Mouse (Mus musculus): ENCODE measurements around the gene Prkag1. TPM values are rescaled to one million over a fixed set of nuclear protein-coding genes. Genes with fewer than 3 reads are reported as not detected.

Gene Prkag1
- polyA plus RNA-seq, 1 experiment from 2014 or later = 56.2 TPM

DNA sequence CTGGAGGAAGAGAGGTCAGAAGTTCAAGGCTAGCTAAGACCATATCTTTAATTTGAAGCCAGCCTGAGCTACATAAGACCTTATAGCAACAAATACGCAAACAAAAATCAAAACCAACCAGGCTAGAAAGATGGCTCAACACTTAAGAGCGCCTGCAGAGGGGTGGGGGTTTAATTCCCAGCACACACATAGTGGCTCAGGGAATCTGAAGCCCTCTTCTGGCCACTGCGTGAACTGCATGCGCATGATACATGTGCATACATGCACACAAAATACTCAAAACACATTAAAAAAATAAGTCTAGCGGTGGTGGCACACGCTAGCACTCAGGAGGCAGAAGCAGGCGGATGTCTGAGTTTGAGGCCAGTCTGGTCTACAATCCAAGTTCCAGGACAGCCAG, 45.6 kb downstream of the Prkag1 start:
- TF ChIP-seq CTCF (IDR thresholded peaks at IDR 0.05; ENCODE audit: low read depth) (peak; percentile 66), EP300 (optimal IDR thresholded peaks at IDR 0.05) (no peak)
- Histone ChIP-seq H3K36me3 (ENCODE audit: control insufficient read depth, insufficient read depth, low read length) (no peaks in the 10 kb centered on the region), H3K27ac (replicated peaks) (no peak overlapping the region), H3K4me1 (replicated peaks; ENCODE audit: control insufficient read depth, insufficient read depth) (no peaks in the 10 kb centered on the region), H3K9ac (ENCODE audit: low read length) (no peak overlapping the region), H3K4me2 (replicated peaks; ENCODE audit: low read depth) (no peak overlapping the region), H3K9me3 (ENCODE audit: control insufficient read depth, low read length) (no peaks in the 10 kb centered on the region), H3K27me3 (ENCODE audit: control insufficient read depth, insufficient read depth, low read length) (peaks cover 14% of the 10 kb centered on the region), H3K4me3 (ENCODE audit: low read depth, low read length) (no peak overlapping the region)
- ATAC-seq (ENCODE audit: low FRiP score, low TSS enrichment) (no peak), DNase-seq (ENCODE audit: low spot score) (peak; percentile 30)
- 41% methylated on average over 7 of the region's 7 CpGs for WGBS

DNA sequence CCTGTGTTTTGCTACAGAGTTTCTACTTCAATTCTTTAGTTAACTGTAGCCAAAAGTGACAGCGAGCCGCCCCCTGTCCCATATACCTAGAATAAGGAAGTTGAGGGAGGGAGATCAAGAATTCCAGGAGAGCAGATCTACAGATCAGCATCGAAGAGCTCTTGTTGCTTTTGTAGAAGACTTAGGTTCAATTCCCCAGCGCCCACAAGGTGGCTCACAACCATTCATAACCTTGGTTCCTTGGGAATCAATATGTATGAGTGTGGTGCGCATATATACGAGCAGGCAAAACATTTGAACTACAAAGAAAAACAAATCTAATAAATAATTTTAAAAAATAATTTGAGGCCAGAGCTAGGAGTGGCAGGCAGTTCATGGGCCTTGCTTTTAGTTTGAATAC, 50.2 kb downstream of the Prkag1 start:
- Histone ChIP-seq H3K9me3 (ENCODE audit: control insufficient read depth, low read length) (no peaks in the 10 kb centered on the region), H3K9ac (ENCODE audit: low read length) (no peak overlapping the region), H3K27ac (replicated peaks) (no peak overlapping the region), H3K4me2 (replicated peaks; ENCODE audit: low read depth) (no peak overlapping the region), H3K36me3 (ENCODE audit: control insufficient read depth, insufficient read depth, low read length) (no peaks in the 10 kb centered on the region), H3K4me3 (ENCODE audit: low read depth, low read length) (no peak overlapping the region), H3K27me3 (ENCODE audit: control insufficient read depth, insufficient read depth, low read length) (peaks cover 25% of the 10 kb centered on the region; the same call in 1 of the 2 replicates), H3K4me1 (replicated peaks; ENCODE audit: control insufficient read depth, insufficient read depth) (peaks cover 4% of the 10 kb centered on the region; the same call in 1 of the 2 replicates)
- TF ChIP-seq CTCF (IDR thresholded peaks at IDR 0.05; ENCODE audit: low read depth) (peak; percentile 29), EP300 (optimal IDR thresholded peaks at IDR 0.05) (no peak)
- WGBS = 33% methylated on average over 6 of the region's 6 CpGs
- no peak for ATAC-seq (ENCODE audit: low FRiP score, low TSS enrichment)
- DNase-seq (ENCODE audit: low spot score) = no peak

DNA sequence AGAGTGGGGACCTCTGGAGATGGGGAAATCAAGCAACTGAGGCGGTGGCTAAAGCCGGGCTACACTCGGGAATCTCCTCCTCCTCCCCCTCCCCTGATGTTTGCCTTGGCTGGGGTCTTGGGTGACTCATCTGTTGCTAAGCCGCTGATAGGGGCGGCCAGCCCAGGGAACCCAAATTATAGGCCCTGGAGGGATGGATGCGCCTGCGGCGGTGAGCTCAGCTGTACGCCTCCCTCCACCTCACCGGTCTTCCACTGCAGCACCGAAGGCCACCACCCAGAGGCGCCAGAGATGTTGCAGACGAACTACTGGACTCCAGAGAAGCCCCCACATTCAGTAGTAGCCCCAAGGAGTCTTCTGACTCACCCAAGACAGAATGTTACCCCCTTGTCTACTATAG, 50.7 kb downstream of the Prkag1 start:
- Histone ChIP-seq H3K27ac (replicated peaks) (no peak overlapping the region), H3K9me3 (ENCODE audit: control insufficient read depth, low read length) (no peaks in the 10 kb centered on the region), H3K4me2 (replicated peaks; ENCODE audit: low read depth) (0 out of 2 replicates have a peak overlapping the region, but pooled peaks have one; percentile 1), H3K9ac (ENCODE audit: low read length) (no peak overlapping the region), H3K4me3 (ENCODE audit: low read depth, low read length) (no peak overlapping the region), H3K27me3 (ENCODE audit: control insufficient read depth, insufficient read depth, low read length) (peaks cover 31% of the 10 kb centered on the region; the same call in 1 of the 2 replicates), H3K36me3 (ENCODE audit: control insufficient read depth, insufficient read depth, low read length) (no peaks in the 10 kb centered on the region), H3K4me1 (replicated peaks; ENCODE audit: control insufficient read depth, insufficient read depth) (peaks cover 5% of the 10 kb centered on the region; the same call in 1 of the 2 replicates)
- TF ChIP-seq EP300 (optimal IDR thresholded peaks at IDR 0.05) = no peak
- peak; percentile 49 for TF ChIP-seq CTCF (IDR thresholded peaks at IDR 0.05; ENCODE audit: low read depth)
- WGBS = 7% methylated on average over 13 of the region's 13 CpGs
- DNase-seq (ENCODE audit: low spot score) (peak; percentile 50), ATAC-seq (ENCODE audit: low FRiP score, low TSS enrichment) (peak; percentile 25; the same call in 1 of the 2 replicates)

DNA sequence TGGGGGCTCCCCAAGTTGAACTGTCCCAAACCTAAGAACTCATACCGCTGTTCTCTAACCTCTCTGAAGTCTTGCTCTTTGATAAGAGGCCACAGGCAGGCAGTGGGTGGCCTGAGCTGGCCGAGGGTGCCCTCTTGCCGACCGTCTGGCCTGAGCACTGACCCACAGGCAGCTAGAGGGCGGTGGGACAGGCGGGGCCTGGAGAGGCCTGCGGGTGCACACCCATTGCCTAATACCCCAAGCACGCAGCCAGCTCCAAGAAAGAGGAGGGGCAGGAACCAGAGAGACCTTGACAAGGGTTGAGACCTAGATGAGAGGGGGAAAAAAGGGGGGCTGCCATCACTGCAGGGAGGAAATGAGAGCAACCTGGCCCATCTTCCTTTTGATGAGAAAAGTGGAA, 51.2 kb downstream of the Prkag1 start:
- no peaks in the 10 kb centered on the region for H3K36me3 ChIP-seq (ENCODE audit: control insufficient read depth, insufficient read depth, low read length)
- peaks cover 31% of the 10 kb centered on the region; the same call in 1 of the 2 replicates for H3K27me3 ChIP-seq (ENCODE audit: control insufficient read depth, insufficient read depth, low read length)
- TF ChIP-seq CTCF (IDR thresholded peaks at IDR 0.05; ENCODE audit: low read depth) (peak; percentile 37), EP300 (optimal IDR thresholded peaks at IDR 0.05) (no peak)
- DNase-seq (ENCODE audit: low spot score) (peak; percentile 17), ATAC-seq (ENCODE audit: low FRiP score, low TSS enrichment) (peak; percentile 48; the same call in 1 of the 2 replicates)
- H3K9ac ChIP-seq (ENCODE audit: low read length) = no peak overlapping the region
- peaks cover 5% of the 10 kb centered on the region; the same call in 1 of the 2 replicates for H3K4me1 ChIP-seq (replicated peaks; ENCODE audit: control insufficient read depth, insufficient read depth)
- H3K4me3 ChIP-seq (ENCODE audit: low read depth, low read length) = no peak overlapping the region
- H3K9me3 ChIP-seq (ENCODE audit: control insufficient read depth, low read length) = no peaks in the 10 kb centered on the region
- 8% methylated on average over 8 of the region's 8 CpGs for WGBS
- H3K27ac ChIP-seq (replicated peaks) = no peak overlapping the region
- 0 out of 2 replicates have a peak overlapping the region, but pooled peaks have one; percentile 1 for H3K4me2 ChIP-seq (replicated peaks; ENCODE audit: low read depth)

DNA sequence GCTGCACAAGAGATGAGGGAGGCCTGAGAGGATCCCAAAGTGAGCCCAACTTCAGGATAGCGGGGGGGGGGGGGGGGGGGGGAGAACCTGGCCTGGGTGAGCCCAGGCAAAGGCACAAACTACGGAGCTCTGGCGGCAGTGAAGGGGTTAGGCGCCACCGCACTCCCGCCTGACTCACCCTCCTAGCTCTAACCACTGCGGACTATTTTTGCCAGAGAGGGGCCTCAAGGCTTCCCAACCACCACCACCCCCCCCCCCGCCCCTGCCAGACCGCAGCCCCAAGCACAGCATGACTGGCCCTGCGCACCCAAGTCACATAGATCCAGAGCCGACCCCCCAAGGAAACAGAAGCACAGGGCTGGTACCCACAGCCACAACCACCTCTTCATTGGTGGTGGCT, 52.5 kb downstream of the Prkag1 start:
- 16% methylated on average over 8 of the region's 11 CpGs for WGBS

DNA sequence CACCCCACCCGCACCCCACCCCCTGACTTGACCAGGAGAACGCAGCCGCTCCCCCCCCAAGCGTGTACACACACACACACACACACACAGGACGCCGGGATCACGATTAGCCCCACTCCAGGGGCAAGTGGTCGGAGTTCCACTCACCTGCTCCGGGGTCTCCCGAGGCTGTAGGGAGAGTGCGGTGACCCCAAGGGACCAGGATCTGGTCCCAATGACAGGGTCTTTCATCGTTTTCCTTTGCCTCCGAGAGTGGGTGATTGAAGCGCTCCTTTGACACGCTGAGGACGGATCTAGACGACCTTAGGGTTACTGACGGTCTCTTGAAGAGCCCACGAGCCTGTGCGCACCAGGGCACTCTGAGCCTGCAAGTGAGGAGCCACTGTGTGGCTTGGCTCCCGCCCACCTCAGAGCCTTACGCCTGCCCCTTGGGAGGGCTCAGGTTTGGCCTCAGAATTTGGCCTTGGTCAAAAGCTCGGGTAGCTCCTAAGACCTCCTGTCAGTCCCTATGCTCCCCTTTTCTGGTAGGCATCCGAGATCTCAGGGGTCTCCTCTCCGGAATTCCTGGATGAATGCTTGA, 53.0 kb downstream of the Prkag1 start:
- H3K4me3 ChIP-seq (ENCODE audit: low read depth, low read length) = peak overlapping the region; percentile 31
- no peak overlapping the region for H3K27ac ChIP-seq (replicated peaks)
- TF ChIP-seq CTCF (IDR thresholded peaks at IDR 0.05; ENCODE audit: low read depth) (no peak), EP300 (optimal IDR thresholded peaks at IDR 0.05) (no peak)
- H3K4me1 ChIP-seq (replicated peaks; ENCODE audit: control insufficient read depth, insufficient read depth) = peaks cover 5% of the 10 kb centered on the region; the same call in 1 of the 2 replicates
- 2% methylated on average over 23 of the region's 25 CpGs for WGBS
- ATAC-seq (ENCODE audit: low FRiP score, low TSS enrichment) (no peak), DNase-seq (ENCODE audit: low spot score) (no peak)
- H3K36me3 ChIP-seq (ENCODE audit: control insufficient read depth, insufficient read depth, low read length) = no peaks in the 10 kb centered on the region
- no peaks in the 10 kb centered on the region for H3K9me3 ChIP-seq (ENCODE audit: control insufficient read depth, low read length)
- H3K9ac ChIP-seq (ENCODE audit: low read length) = no peak overlapping the region
- H3K27me3 ChIP-seq (ENCODE audit: control insufficient read depth, insufficient read depth, low read length) = peaks cover 31% of the 10 kb centered on the region; the same call in 1 of the 2 replicates
- H3K4me2 ChIP-seq (replicated peaks; ENCODE audit: low read depth) = peak overlapping the region; percentile 46

More for the DNA sequence above, 52.5 kb downstream of the Prkag1 start:
- H3K36me3 ChIP-seq (ENCODE audit: control insufficient read depth, insufficient read depth, low read length) = no peaks in the 10 kb centered on the region
- no peak overlapping the region for H3K4me2 ChIP-seq (replicated peaks; ENCODE audit: low read depth)
- peaks cover 5% of the 10 kb centered on the region; the same call in 1 of the 2 replicates for H3K4me1 ChIP-seq (replicated peaks; ENCODE audit: control insufficient read depth, insufficient read depth)
- ATAC-seq (ENCODE audit: low FRiP score, low TSS enrichment) = no peak
- no peaks in the 10 kb centered on the region for H3K9me3 ChIP-seq (ENCODE audit: control insufficient read depth, low read length)
- TF ChIP-seq CTCF (IDR thresholded peaks at IDR 0.05; ENCODE audit: low read depth) (no peak), EP300 (optimal IDR thresholded peaks at IDR 0.05) (no peak)
- H3K4me3 ChIP-seq (ENCODE audit: low read depth, low read length) = no peak overlapping the region
- no peak for DNase-seq (ENCODE audit: low spot score)
- no peak overlapping the region for H3K27ac ChIP-seq (replicated peaks)
- H3K27me3 ChIP-seq (ENCODE audit: control insufficient read depth, insufficient read depth, low read length) = peaks cover 31% of the 10 kb centered on the region; the same call in 1 of the 2 replicates
- H3K9ac ChIP-seq (ENCODE audit: low read length) = no peak overlapping the region

All from stomach, postnatal 0 days (tissue).